Mouse (Mus musculus) bone marrow, adult 2 months (tissue): ENCODE results near the gene Ush2a. TPM values are rescaled to one million over a fixed set of nuclear protein-coding genes. Genes with fewer than 3 reads are reported as not detected.

Experiments
- H3K27ac ChIP-seq: fragments of 200-500 bp; 2 replicates; pipeline ENCODE4 v1.5.1; 2012; ENCODE audit warnings: low read depth, mild to moderate bottlenecking, control low read depth, inconsistent platforms, low read length; ENCODE audit not compliant: control insufficient read depth, poor library complexity, insufficient read depth
- H3K4me1 ChIP-seq: fragments of 200-500 bp; 2 replicates; pipeline ENCODE4 v1.6.1; 2011; ENCODE audit warnings: low read length; ENCODE audit not compliant: control insufficient read depth, insufficient read depth
- H3K4me3 ChIP-seq: fragments of 200-500 bp; replicated peaks from 2 replicates; pipeline ENCODE3; 2011; ENCODE audit warnings: mild to moderate bottlenecking, low read depth, low read length, control low read depth; ENCODE audit not compliant: control insufficient read depth
- CTCF ChIP-seq: fragments of 200-500 bp; IDR thresholded peaks from 2 replicates; pipeline ENCODE4 v1.5.1; 2011; ENCODE audit warnings: low read length, control low read depth; ENCODE audit not compliant: control insufficient read depth, insufficient read depth
- POLR2A ChIP-seq: fragments of 200-500 bp; IDR thresholded peaks from 2 replicates; pipeline ENCODE4 v1.6.1; 2011; ENCODE audit warnings: low read depth, mild to moderate bottlenecking, control low read depth, low read length, borderline replicate concordance; ENCODE audit not compliant: control insufficient read depth
- WGBS: fragments of 180-500 bp; shearing (Covaris S2); methylation state at CpG from one replicate; pipeline ENCODE4 v1.1.7; 2018; 5-methylcytosine and 5-hydroxymethylcytosine counted together
- polyA plus RNA-seq: library from polyadenylated mRNA; stranded (reverse); fragments of >200 nt; gene quantifications from 2 replicates; pipeline ENCODE4 v1.2.4, GENCODE M21; 2011; ENCODE audit warnings: low replicate concordance; ENCODE audit not compliant: missing spikeins, insufficient read depth, insufficient read length

Ush2a gene
- polyA plus RNA-seq, 1 experiment, result not detected

- no peak overlapping the region for H3K27ac ChIP-seq
- WGBS, result 78% methylated on average over 5 of the region's 5 CpGs
- H3K4me1 ChIP-seq, result no peaks in the 10 kb centered on the region
- no peak overlapping the region for H3K4me3 ChIP-seq
- TF ChIP-seq CTCF (no peak), POLR2A (no peak)
Observed at GRCm38 (mm10) chr1:188539621-188540020, 277.8 kb downstream of the Ush2a start.

GRCm38 (mm10) chr1:188541492-188541891, 279.7 kb downstream of the Ush2a start:
- Histone ChIP-seq H3K4me3 (no peak overlapping the region), H3K27ac (no peak overlapping the region), H3K4me1 (no peaks in the 10 kb centered on the region)
- TF ChIP-seq POLR2A, result no peak
- WGBS, result 93% methylated on average over 3 of the region's 3 CpGs

GRCm38 (mm10) chr1:188543364-188543763, 281.5 kb downstream of the Ush2a start:
- WGBS, result 26% methylated on average over 1 of the region's 1 CpGs
- TF ChIP-seq POLR2A (no peak), CTCF (no peak)
- Histone ChIP-seq H3K4me1 (no peaks in the 10 kb centered on the region), H3K4me3 (no peak overlapping the region), H3K27ac (no peak overlapping the region)

GRCm38 (mm10) chr1:188549686-188550085, 287.9 kb downstream of the Ush2a start:
- Histone ChIP-seq H3K27ac (no peak overlapping the region), H3K4me1 (no peaks in the 10 kb centered on the region), H3K4me3 (no peak overlapping the region)
- 68% methylated on average over 13 of the region's 13 CpGs for WGBS
- TF ChIP-seq CTCF, result no peak
- TF ChIP-seq POLR2A, result no peak

- no peak overlapping the region for H3K4me3 ChIP-seq
- TF ChIP-seq CTCF (no peak), POLR2A (no peak)
- H3K4me1 ChIP-seq, result no peaks in the 10 kb centered on the region
- 83% methylated on average over 5 of the region's 5 CpGs for WGBS
- no peak overlapping the region for H3K27ac ChIP-seq
Observed at GRCm38 (mm10) chr1:188551802-188552201, 290.0 kb downstream of the Ush2a start.

GRCm38 (mm10) chr1:188558911-188559310, 297.1 kb downstream of the Ush2a start:
- H3K27ac ChIP-seq, result no peak overlapping the region
- no peaks in the 10 kb centered on the region for H3K4me1 ChIP-seq
- no peak overlapping the region for H3K4me3 ChIP-seq
- WGBS, result 12% methylated on average over 2 of the region's 2 CpGs
- no peak for TF ChIP-seq POLR2A
- no peak for TF ChIP-seq CTCF

- no peak overlapping the region for H3K4me3 ChIP-seq
- H3K27ac ChIP-seq, result no peak overlapping the region
- H3K4me1 ChIP-seq, result no peaks in the 10 kb centered on the region
- no peak for TF ChIP-seq POLR2A
- TF ChIP-seq CTCF, result no peak
- 76% methylated on average over 5 of the region's 5 CpGs for WGBS
Observed at GRCm38 (mm10) chr1:188566229-188566628, 304.4 kb downstream of the Ush2a start.

- H3K4me3 ChIP-seq, result no peak overlapping the region
- H3K4me1 ChIP-seq, result no peaks in the 10 kb centered on the region
- TF ChIP-seq POLR2A, result no peak
- TF ChIP-seq CTCF, result no peak
- no peak overlapping the region for H3K27ac ChIP-seq
- WGBS, result 81% methylated on average over 4 of the region's 4 CpGs
Observed at GRCm38 (mm10) chr1:188567486-188567885, 305.7 kb downstream of the Ush2a start.

- H3K27ac ChIP-seq, result no peak overlapping the region
- WGBS, result 81% methylated on average over 9 of the region's 9 CpGs
- TF ChIP-seq CTCF (no peak), POLR2A (no peak)
Observed at GRCm38 (mm10) chr1:188568295-188568961, 306.6 kb downstream of the Ush2a start.

More at GRCm38 (mm10) chr1:188568295-188568961, 306.6 kb downstream of the Ush2a start:
- Histone ChIP-seq H3K4me1 (no peaks in the 10 kb centered on the region), H3K4me3 (no peak overlapping the region)
